Mouse (Mus musculus) heart, postnatal 36 days (tissue): ENCODE measurements around the gene Lce6a. TPM values are rescaled to one million over a fixed set of nuclear protein-coding genes. Genes with fewer than 3 reads are reported as not detected.

ENCODE experiments used
- DNase-seq, 2 experiments: peaks; one replicate each; pipeline ENCODE4 v3.0.0; 2021 to 2022
- intact Hi-C: fragments of 180-260 bp; cut with DNase I; formaldehyde crosslinking; loops from one replicate; pipeline ENCODE4 v1.15.1; 2025
- total RNA-seq, 2 experiments: library from RNA; stranded (reverse); gene quantifications; 2 replicates each; pipeline ENCODE4 v1.2.3; 2021

The Lce6a gene
- total RNA-seq, 2 experiments from 2014 or later: not detected

DNA sequence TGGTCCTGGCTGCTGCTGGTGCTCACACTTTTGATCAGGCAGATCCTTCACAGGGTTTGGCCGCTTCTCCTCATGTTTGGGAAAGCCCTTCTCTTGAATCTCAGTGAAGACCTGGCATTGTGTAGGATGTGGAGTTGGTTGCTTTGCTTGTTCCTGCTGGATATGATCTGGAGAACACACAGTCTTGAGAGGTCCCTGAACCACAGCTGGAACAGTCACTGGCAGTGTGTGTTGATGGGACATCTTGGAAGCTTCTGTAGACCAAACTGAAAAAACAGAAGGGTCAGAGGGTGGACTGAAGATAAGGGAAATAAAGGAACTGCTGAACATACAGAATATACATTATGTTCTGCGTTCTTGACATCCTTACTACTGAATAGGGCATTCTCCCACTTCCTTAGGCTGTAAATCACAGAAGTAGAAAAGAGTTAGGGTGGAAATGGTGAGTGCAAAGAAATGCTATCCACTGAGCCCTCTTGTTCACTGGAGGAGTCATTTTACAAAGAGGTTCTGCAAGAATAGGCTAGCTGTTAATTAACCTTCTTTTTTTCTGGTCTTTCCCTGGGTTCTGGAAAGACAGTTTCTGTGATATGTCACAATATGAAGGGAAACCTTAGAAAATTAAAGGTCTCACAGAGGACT lies 48.8 kb downstream of the Lce6a start:
- intact Hi-C loops: no loop called here
- DNase-seq: no peak

Other genes with a start within 250 kb of the Lce6a start
- not detected for gene Sprr2h, start 236.0 kb downstream of the Lce6a start, total RNA-seq
- gene Sprr2i, start 213.7 kb downstream of the Lce6a start, total RNA-seq: not detected
- not detected for gene Sprr2j-ps, start 203.6 kb downstream of the Lce6a start, total RNA-seq
- 1 to 10 TPM; 1.2 to 3.3 TPM for gene Gm9774, start 192.2 kb downstream of the Lce6a start, total RNA-seq
- not detected for gene Sprr2k, start 189.1 kb downstream of the Lce6a start, total RNA-seq
- gene Sprr1b, start 182.9 kb downstream of the Lce6a start, total RNA-seq: not detected
- not detected for gene Sprr3, start 162.9 kb downstream of the Lce6a start, total RNA-seq
- gene Sprr1a, start 135.8 kb downstream of the Lce6a start, total RNA-seq: not detected
- not detected for gene Sprr4, start 121.2 kb downstream of the Lce6a start, total RNA-seq
- gene 2310046K23Rik, start 87.1 kb downstream of the Lce6a start, total RNA-seq: not detected
- not detected for gene Ivl, start 47.9 kb downstream of the Lce6a start, total RNA-seq
- not detected for gene Smcp, start 32.7 kb downstream of the Lce6a start, total RNA-seq
- gene 2210017I01Rik, start 14.2 kb downstream of the Lce6a start, total RNA-seq: not detected
- gene Lce1a1, start 26.6 kb upstream of the Lce6a start, total RNA-seq: not detected
- gene Lce1b, start 35.3 kb upstream of the Lce6a start, total RNA-seq: not detected
- gene Lce1a2, start 48.7 kb upstream of the Lce6a start, total RNA-seq: not detected
- not detected for gene Lce1c, start 57.6 kb upstream of the Lce6a start, total RNA-seq
- gene Lce1d, start 65.5 kb upstream of the Lce6a start, total RNA-seq: not detected
- not detected for gene Lce1e, start 87.4 kb upstream of the Lce6a start, total RNA-seq
- not detected for gene Lce1f, start 98.7 kb upstream of the Lce6a start, total RNA-seq
- not detected for gene Gm38119, start 117.4 kb upstream of the Lce6a start, total RNA-seq
- gene Lce1g, start 130.7 kb upstream of the Lce6a start, total RNA-seq: not detected
- not detected for gene Lce1h, start 143.4 kb upstream of the Lce6a start, total RNA-seq
- gene Lce1i, start 157.2 kb upstream of the Lce6a start, total RNA-seq: not detected
- gene Lce1j, start 168.9 kb upstream of the Lce6a start, total RNA-seq: not detected
- gene Lce1k, start 186.2 kb upstream of the Lce6a start, total RNA-seq: not detected
- gene Kprp, start 205.6 kb upstream of the Lce6a start, total RNA-seq: not detected
- gene Lce1l, start 229.6 kb upstream of the Lce6a start, total RNA-seq: not detected
- not detected for gene 2310050C09Rik, start 248.6 kb upstream of the Lce6a start, total RNA-seq